Mouse (Mus musculus) hindbrain, embryonic 12.5 days (tissue): ENCODE results near the gene Olfr154. TPM values are rescaled to one million over a fixed set of nuclear protein-coding genes. Genes with fewer than 3 reads are reported as not detected.
"Not testable (repeated sequence)": the region's sequence is repeated elsewhere in the genome, so short reads cannot be mapped to it uniquely, and the experiment has no call there.

Experiments
- ATAC-seq: fragments of 200-750 bp; cut with Nextera tagmentation; 2 replicates; pipeline ENCODE4 v1.8.0; 2017; ENCODE audit warnings: moderate TSS enrichment; ENCODE audit not compliant: low FRiP score
- H3K27ac ChIP-seq: fragments of 300-500 bp; sonication (generic); 2 replicates; pipeline ENCODE4 v1.5.1; 2016; ENCODE audit warnings: mild to moderate bottlenecking
- H3K27me3 ChIP-seq: fragments of 300-500 bp; sonication (generic); 2 replicates; pipeline ENCODE4 v1.6.1; 2016; ENCODE audit warnings: mild to moderate bottlenecking
- H3K36me3 ChIP-seq: fragments of 300-500 bp; sonication (generic); 2 replicates; pipeline ENCODE4 v1.6.1; 2016; ENCODE audit warnings: mild to moderate bottlenecking
- H3K4me1 ChIP-seq: fragments of 300-500 bp; sonication (generic); 2 replicates; pipeline ENCODE4 v1.6.1; 2016
- H3K4me2 ChIP-seq: fragments of 300-500 bp; sonication (generic); replicated peaks from 2 replicates; pipeline ENCODE4 v1.6.1; 2016; ENCODE audit warnings: mild to moderate bottlenecking
- H3K4me3 ChIP-seq: fragments of 300-500 bp; sonication (generic); 2 replicates; pipeline ENCODE4 v1.5.1; 2016; ENCODE audit warnings: mild to moderate bottlenecking
- H3K9ac ChIP-seq: fragments of 300-500 bp; sonication (generic); 2 replicates; pipeline ENCODE4 v1.6.1; 2016; ENCODE audit warnings: mild to moderate bottlenecking, moderate library complexity
- H3K9me3 ChIP-seq: fragments of 300-500 bp; sonication (generic); replicated peaks from 2 replicates; pipeline ENCODE4 v1.6.1; 2016; ENCODE audit warnings: mild to moderate bottlenecking
- WGBS: fragments of 180-500 bp; shearing (Covaris S2); methylation state at CpG from one replicate; pipeline ENCODE4 v1.1.7; 2016; 5-methylcytosine and 5-hydroxymethylcytosine counted together
- polyA plus RNA-seq: library from polyadenylated mRNA; unstranded; fragments of >200 nt; fragmentation: Nextera tagmentation; extraction: Ambion mirVana; gene quantifications from 2 replicates; pipeline ENCODE4 v1.2.1, GENCODE M21; 2016

Gene Olfr154
- polyA plus RNA-seq = not detected in 2 replicates

GRCm38 (mm10) chr2:85664355-85664754 lies at the start of gene Olfr154:
Gene Olfr154 (minus strand): TSS chr2:85664455.
- not testable (repeated sequence) for H3K4me3 ChIP-seq, H3K9ac ChIP-seq, H3K4me2 ChIP-seq, H3K4me1 ChIP-seq, H3K27ac ChIP-seq, H3K27me3 ChIP-seq, H3K36me3 ChIP-seq, H3K9me3 ChIP-seq, ATAC-seq

DNA sequence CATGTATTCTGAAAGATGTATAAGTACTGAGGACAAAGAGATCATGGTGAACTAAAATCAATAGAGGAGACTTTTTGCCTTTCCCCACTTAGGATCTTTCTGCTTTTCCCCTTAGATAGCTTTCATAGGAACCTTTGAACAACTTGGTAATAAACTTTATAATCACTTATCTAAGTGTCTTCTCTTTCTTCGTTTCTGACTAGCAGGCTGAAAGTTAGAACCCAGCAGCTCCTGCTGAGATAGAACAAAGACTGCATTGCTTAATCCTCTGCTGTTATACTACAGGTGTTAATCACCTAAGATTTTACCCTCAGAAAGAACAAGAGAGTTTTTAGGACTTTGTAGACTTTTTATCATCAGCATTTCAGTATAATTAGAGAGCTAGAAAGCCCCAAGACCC lies 46.9 kb upstream of the Olfr154 start:
- H3K9ac ChIP-seq = no peak overlapping the region
- H3K4me1 ChIP-seq = no peaks in the 10 kb centered on the region
- 54% methylated on average over 1 of the region's 1 CpGs for WGBS
- no peak for ATAC-seq
- no peaks in the 10 kb centered on the region for H3K27me3 ChIP-seq
- no peaks in the 10 kb centered on the region for H3K9me3 ChIP-seq
- H3K4me2 ChIP-seq = no peak overlapping the region
- no peaks in the 10 kb centered on the region for H3K36me3 ChIP-seq
- no peak overlapping the region for H3K4me3 ChIP-seq
- H3K27ac ChIP-seq = no peak overlapping the region

DNA sequence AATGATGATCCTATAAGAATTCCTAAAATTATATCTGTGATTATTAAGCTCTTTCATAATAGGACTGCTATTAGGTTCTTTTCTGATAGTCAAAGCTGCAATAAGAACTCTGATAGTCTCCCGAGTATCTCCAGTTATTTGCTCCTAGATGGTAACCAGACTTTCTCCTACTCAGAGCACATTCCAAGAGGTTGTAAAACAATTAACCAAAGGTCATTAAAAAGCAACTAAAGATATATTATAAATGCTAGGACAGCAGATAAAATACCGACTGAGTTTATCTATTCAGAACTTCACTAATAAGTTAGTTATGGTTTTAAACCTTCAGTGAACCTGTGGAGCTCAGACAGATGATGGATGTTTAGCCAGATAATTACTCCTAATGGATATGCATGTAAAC lies 46.4 kb upstream of the Olfr154 start:
- H3K9me3 ChIP-seq, H3K4me3 ChIP-seq, H3K36me3 ChIP-seq, ATAC-seq, H3K27me3 ChIP-seq, H3K9ac ChIP-seq, H3K4me1 ChIP-seq, H3K27ac ChIP-seq, H3K4me2 ChIP-seq: not testable (repeated sequence)
- WGBS = 79% methylated on average over 2 of the region's 2 CpGs

DNA sequence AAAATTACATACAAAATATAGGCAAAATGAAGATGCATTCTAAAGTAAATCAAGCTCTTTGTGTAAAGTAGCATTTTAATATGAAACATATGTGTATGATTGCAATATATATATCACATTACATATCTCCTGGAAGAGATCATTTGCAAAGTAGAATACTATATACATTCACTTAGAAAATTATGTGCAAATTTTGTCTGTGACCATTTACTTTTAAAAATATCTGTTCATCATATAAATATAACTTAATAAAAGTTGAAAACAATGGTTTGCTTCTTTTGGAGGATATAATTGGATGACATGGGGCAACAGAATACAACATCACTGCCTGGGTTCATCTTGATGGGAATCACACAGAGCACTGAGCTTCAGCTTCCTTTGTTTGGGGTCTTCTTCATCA lies 24.9 kb upstream of the Olfr154 start, which contains the start of gene Olfr1008:
Gene Olfr1008 (plus strand): TSS at position 301 of the 400 bp plus-strand sequence.
- ATAC-seq = no peak
- Histone ChIP-seq H3K36me3 (no peaks in the 10 kb centered on the region), H3K4me3 (no peak within 1 kb of the TSS), H3K9ac (no peak within 1 kb of the TSS), H3K9me3 (0 out of 2 replicates have a peak, but pooled peaks cover 2% of the 10 kb centered on the region), H3K27ac (no peak within 1 kb of the TSS), H3K27me3 (no peaks in the 10 kb centered on the region), H3K4me1 (no peaks in the 10 kb centered on the region), H3K4me2 (no peak within 1 kb of the TSS)

GRCm38 (mm10) chr2:85678667-85679066 lies 14.4 kb upstream of the Olfr154 start, which contains the start of gene Olfr1006:
Gene Olfr1006 (minus strand): TSS chr2:85678767.
- no peak for ATAC-seq
- H3K4me1 ChIP-seq = no peaks in the 10 kb centered on the region
- no peaks in the 10 kb centered on the region for H3K36me3 ChIP-seq
- no peak within 1 kb of the TSS for H3K27ac ChIP-seq
- H3K4me2 ChIP-seq = no peak within 1 kb of the TSS
- H3K4me3 ChIP-seq = no peak within 1 kb of the TSS
- no peaks in the 10 kb centered on the region for H3K9me3 ChIP-seq
- no peaks in the 10 kb centered on the region for H3K27me3 ChIP-seq
- no peak within 1 kb of the TSS for H3K9ac ChIP-seq

GRCm38 (mm10) chr2:85650604-85651003 lies 13.7 kb downstream of the Olfr154 start, which contains the start of gene Olfr1002:
Gene Olfr1002 (minus strand): TSS chr2:85650704.
- Histone ChIP-seq H3K9me3 (no peaks in the 10 kb centered on the region), H3K4me1 (no peaks in the 10 kb centered on the region), H3K9ac (no peak within 1 kb of the TSS), H3K27me3 (no peaks in the 10 kb centered on the region), H3K27ac (no peak within 1 kb of the TSS), H3K36me3 (no peaks in the 10 kb centered on the region), H3K4me2 (no peak within 1 kb of the TSS), H3K4me3 (no peak within 1 kb of the TSS)
- WGBS = 89% methylated on average over 1 of the region's 1 CpGs
- ATAC-seq = no peak

Other genes starting within 250 kb of the Olfr154 start
- gene Olfr993, start 249.6 kb downstream of the Olfr154 start, polyA plus RNA-seq = not detected in 2 replicates
- gene Olfr994, start 228.0 kb downstream of the Olfr154 start, polyA plus RNA-seq = not detected in 2 replicates
- not detected in 2 replicates for gene Olfr995, start 220.8 kb downstream of the Olfr154 start, polyA plus RNA-seq
- 0.09 TPM in 1 of 2 replicates, not detected in the other for gene 4833423E24Rik, start 145.4 kb downstream of the Olfr154 start, polyA plus RNA-seq
- not detected in 2 replicates for gene Olfr996, start 85.2 kb downstream of the Olfr154 start, polyA plus RNA-seq
- not detected in 2 replicates for gene Olfr998, start 75.5 kb downstream of the Olfr154 start, polyA plus RNA-seq
- gene Olfr1000, start 52.6 kb downstream of the Olfr154 start, polyA plus RNA-seq = not detected in 2 replicates
- gene Olfr1002, start 13.8 kb downstream of the Olfr154 start, polyA plus RNA-seq = not detected in 2 replicates
- gene Olfr1006, start 14.3 kb upstream of the Olfr154 start, polyA plus RNA-seq = not detected in 2 replicates
- gene Olfr1008, start 25.0 kb upstream of the Olfr154 start, polyA plus RNA-seq = not detected in 2 replicates
- not detected in 2 replicates for gene Olfr1009, start 51.0 kb upstream of the Olfr154 start, polyA plus RNA-seq
- not detected in 2 replicates for gene Olfr1012, start 98.3 kb upstream of the Olfr154 start, polyA plus RNA-seq
- gene Olfr1013, start 102.6 kb upstream of the Olfr154 start, polyA plus RNA-seq = not detected in 2 replicates
- not detected in 2 replicates for gene Olfr1014, start 108.3 kb upstream of the Olfr154 start, polyA plus RNA-seq
- gene Olfr1015, start 117.6 kb upstream of the Olfr154 start, polyA plus RNA-seq = not detected in 2 replicates
- gene Olfr1016, start 138.1 kb upstream of the Olfr154 start, polyA plus RNA-seq = not detected in 2 replicates
- gene Olfr1018, start 154.0 kb upstream of the Olfr154 start, polyA plus RNA-seq = not detected in 2 replicates
- gene Olfr1019, start 181.0 kb upstream of the Olfr154 start, polyA plus RNA-seq = not detected in 2 replicates
- not detected in 2 replicates for gene Olfr1020, start 182.6 kb upstream of the Olfr154 start, polyA plus RNA-seq
- gene Olfr1022, start 204.1 kb upstream of the Olfr154 start, polyA plus RNA-seq = not detected in 2 replicates
- gene Olfr1023, start 221.2 kb upstream of the Olfr154 start, polyA plus RNA-seq = not detected in 2 replicates
- not detected in 2 replicates for gene Olfr1024, start 240.6 kb upstream of the Olfr154 start, polyA plus RNA-seq